Mouse (Mus musculus): ENCODE results near the gene Vrk3. TPM values are rescaled to one million over a fixed set of nuclear protein-coding genes. Genes with fewer than 3 reads are reported as not detected.
"Not testable (repeated sequence)": the region's sequence is repeated elsewhere in the genome, so short reads cannot be mapped to it uniquely, and the experiment has no call there.

The Vrk3 gene
- total RNA-seq (2021): 10 to 100 TPM; 24.7 to 28.3 TPM

- intact Hi-C loops (cut with DNase I): loop anchor here (2.0 kb wide), 1 partner anchor 68 kb away; the partner anchor contains the start of genes Atf5, Il4i1 and Nup62
- DNase-seq: peak; percentile 96 to 97
Measured at GRCm38 (mm10) chr7:44748101-44749044, at the start of gene Vrk3. Gene Vrk3 (plus strand): TSS chr7:44748413.

- DNase-seq: peak; percentile 44 to 51
Measured at GRCm38 (mm10) chr7:44701921-44702320, 46.3 kb upstream of the Vrk3 start.

GRCm38 (mm10) chr7:44702985-44703384 lies 45.2 kb upstream of the Vrk3 start:
- intact Hi-C loops (cut with DNase I): loop anchor here (5.0 kb wide), 3 partner anchors 36 to 181 kb away; partner anchors contain the start of gene Mybpc2
- no peak for DNase-seq

More at GRCm38 (mm10) chr7:44701921-44702320, 46.3 kb upstream of the Vrk3 start:
- intact Hi-C loops (cut with DNase I): loop anchor here (5.0 kb wide), 3 partner anchors 35 to 180 kb away; partner anchors contain the start of gene Mybpc2

DNA sequence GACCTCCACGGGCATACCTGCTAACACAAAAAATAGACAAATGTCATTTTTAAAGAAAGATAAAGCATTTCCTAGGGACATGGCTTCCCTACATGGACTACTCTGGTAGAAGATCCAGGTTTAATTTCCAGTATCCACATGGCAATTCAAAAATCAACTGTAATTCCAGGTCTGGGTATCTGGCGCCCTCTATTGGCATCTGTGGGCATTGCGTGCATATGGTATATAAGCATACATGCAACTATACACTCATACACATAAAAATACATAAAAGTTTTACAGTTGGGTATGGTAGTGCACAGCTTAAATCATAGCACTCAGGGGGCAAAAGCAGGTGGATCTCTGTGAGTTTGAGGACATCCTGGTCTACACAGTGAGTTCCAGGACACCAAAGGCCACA lies 43.9 kb upstream of the Vrk3 start:
- DNase-seq: peak; percentile 48 to 62
- intact Hi-C loops (cut with DNase I): loop anchor here (5.0 kb wide), 3 partner anchors 37 to 182 kb away; partner anchors contain the start of gene Mybpc2

GRCm38 (mm10) chr7:44705086-44705485 lies 43.1 kb upstream of the Vrk3 start:
- intact Hi-C loops (cut with DNase I): no loop called here
- no peak for DNase-seq

DNA sequence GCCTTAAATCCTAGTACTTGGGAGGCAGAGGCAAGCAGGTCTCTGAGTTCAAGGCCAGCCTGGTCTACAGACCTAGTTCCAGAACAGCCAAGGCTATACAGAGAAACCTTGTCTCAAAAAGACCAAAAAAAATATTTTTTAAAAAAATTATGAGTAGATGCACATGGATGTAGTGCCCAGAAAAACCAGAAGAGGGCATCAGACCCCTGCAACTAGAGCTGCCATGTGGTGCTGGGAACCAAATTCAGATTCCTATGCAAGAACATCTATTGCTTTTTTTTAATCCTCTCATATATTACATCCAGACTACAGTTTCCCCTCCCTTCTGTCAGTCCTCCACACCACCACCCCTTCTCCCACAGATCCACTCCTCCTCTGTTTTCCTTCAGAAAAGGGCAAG lies 41.9 kb upstream of the Vrk3 start:
- intact Hi-C loops (cut with DNase I): no loop called here
- no peak for DNase-seq

- intact Hi-C loops (cut with DNase I): no loop called here
- no peak for DNase-seq
Measured at GRCm38 (mm10) chr7:44707169-44707675, 41.0 kb upstream of the Vrk3 start.

GRCm38 (mm10) chr7:44708093-44708492 lies 40.1 kb upstream of the Vrk3 start:
- intact Hi-C loops (cut with DNase I); DNase-seq: not testable (repeated sequence)

DNA sequence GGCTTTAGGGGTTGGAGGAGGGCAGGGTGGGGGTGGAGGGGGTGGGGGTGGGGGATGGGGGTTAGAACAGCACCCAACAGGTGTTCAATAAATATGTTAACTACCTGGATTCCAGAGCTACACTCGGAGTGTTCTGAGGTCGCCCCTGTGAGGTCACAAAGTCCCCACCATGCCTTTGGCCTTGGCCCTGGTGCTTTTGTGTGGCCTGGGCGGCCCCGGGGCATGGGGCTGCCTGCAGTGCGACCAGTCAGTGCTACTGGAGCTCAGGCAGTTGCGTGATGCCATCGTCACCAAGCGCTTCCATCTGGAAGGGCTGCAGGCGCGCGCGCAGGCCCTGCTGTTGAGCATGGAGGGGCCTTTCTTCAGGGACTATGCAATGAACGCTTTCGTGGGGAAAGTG lies 39.6 kb upstream of the Vrk3 start, which contains the start of gene Izumo2:
Gene Izumo2, plus strand, starts transcription at position 169 of the 400 bp plus-strand sequence.
- no peak for DNase-seq
- intact Hi-C loops (cut with DNase I): no loop called here

DNA sequence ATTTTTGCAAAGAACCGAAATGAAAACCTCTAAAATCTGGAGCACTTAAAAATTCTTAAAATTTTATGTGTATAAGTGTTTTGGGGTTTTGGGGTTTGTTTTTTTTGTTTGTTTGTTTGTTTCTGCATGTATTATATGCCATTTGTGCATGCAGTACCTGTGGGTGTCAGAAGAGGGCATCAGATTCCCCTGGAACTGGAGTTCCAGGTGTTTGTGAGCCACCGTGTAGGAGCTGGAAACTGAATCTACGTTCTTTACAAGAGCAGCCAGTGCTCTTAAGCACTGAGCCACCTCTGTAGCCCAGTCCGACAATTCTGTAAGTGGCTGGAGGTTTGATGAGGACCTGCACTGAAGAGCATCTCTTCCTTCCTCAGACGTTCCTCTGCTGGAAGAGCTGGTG lies 38.3 kb upstream of the Vrk3 start:
- intact Hi-C loops (cut with DNase I): no loop called here
- no peak for DNase-seq

DNA sequence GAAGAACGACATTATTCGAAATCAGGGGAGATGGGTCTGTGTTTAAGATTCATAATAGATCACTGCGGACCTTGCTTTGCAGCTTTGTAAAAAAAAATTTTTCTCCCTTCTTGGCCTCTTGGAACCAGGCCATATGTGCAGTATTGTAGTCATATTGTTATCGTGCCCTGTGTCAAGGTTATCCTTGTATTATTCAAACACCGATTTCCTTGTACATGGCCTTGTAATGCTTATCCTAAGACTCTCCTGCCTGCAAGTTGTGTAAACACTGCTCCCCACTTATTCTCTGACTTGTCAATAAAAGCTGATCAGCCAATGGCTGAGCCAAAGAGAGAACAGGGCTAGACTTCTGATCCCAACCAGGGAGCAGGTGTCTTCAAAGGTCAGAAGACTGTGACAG lies 26.2 kb upstream of the Vrk3 start:
- intact Hi-C loops (cut with DNase I): loop anchor here (5.0 kb wide), 1 partner anchor 235 kb away; no protein-coding TSS in a partner anchor

GRCm38 (mm10) chr7:44724316-44724715 lies 23.9 kb upstream of the Vrk3 start:
- intact Hi-C loops (cut with DNase I): loop anchor here (5.0 kb wide), 1 partner anchor 233 kb away; no protein-coding TSS in a partner anchor
- peak in 1 of 2 experiments; percentile 10 for DNase-seq

More for the DNA sequence above, 26.2 kb upstream of the Vrk3 start:
- no peak for DNase-seq

DNA sequence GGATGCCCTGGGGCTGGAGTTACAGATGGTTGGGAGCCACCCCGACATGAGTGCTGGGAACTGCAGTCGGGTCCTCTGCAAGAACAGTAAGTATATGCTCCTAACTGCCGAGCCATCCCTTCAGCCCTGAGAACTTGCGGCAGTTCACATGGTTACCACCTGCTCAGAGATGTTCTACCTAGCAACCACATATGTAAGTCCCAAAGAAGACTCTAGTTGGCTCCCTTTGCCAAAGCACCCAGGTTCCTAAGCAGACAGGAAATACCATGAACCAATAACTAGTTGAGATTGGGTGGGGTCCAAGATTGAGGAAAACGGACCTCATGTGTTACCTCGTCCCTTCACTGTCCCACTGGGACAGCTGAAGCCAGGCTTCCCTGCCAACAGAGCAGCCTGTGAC lies 21.9 kb upstream of the Vrk3 start:
- intact Hi-C loops (cut with DNase I): loop anchor here (5.0 kb wide), 1 partner anchor 96 kb away; no protein-coding TSS in a partner anchor
- no peak for DNase-seq

- intact Hi-C loops (cut with DNase I): loop anchor here (5.0 kb wide), 1 partner anchor 95 kb away; no protein-coding TSS in a partner anchor
- DNase-seq: no peak
Measured at GRCm38 (mm10) chr7:44727151-44727550, 21.1 kb upstream of the Vrk3 start.

- intact Hi-C loops (cut with DNase I): loop anchor here (5.0 kb wide), 1 partner anchor 94 kb away; no protein-coding TSS in a partner anchor
- no peak for DNase-seq
Measured at GRCm38 (mm10) chr7:44728082-44728975, 19.9 kb upstream of the Vrk3 start.

GRCm38 (mm10) chr7:44733723-44734122 lies 14.5 kb upstream of the Vrk3 start:
- DNase-seq: no peak
- intact Hi-C loops (cut with DNase I): no loop called here

GRCm38 (mm10) chr7:44741361-44741760 lies 6.9 kb upstream of the Vrk3 start:
- no peak for DNase-seq
- intact Hi-C loops (cut with DNase I): no loop called here

DNA sequence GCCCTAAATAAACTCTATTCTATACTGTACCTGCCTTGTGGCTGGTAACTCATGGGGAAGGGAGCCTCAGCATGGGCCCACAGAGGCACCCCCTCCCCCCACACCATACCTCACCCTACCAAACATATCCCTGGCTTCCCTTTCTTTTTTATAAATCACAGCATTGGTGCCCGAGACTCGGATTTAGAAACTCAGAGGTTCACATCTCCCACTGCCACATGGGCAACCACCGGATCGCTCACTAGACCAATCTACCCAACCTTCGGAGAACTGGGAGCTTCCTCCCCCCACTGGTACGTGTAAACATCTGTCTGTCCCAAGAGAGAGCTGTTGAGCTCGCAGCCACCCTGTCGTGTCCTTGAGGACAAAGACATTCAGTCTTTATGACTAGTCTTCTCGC lies 3.9 kb upstream of the Vrk3 start:
- DNase-seq: no peak
- intact Hi-C loops (cut with DNase I): no loop called here

- intact Hi-C loops (cut with DNase I): no loop called here
Measured at GRCm38 (mm10) chr7:44745076-44745475, 3.1 kb upstream of the Vrk3 start.

DNA sequence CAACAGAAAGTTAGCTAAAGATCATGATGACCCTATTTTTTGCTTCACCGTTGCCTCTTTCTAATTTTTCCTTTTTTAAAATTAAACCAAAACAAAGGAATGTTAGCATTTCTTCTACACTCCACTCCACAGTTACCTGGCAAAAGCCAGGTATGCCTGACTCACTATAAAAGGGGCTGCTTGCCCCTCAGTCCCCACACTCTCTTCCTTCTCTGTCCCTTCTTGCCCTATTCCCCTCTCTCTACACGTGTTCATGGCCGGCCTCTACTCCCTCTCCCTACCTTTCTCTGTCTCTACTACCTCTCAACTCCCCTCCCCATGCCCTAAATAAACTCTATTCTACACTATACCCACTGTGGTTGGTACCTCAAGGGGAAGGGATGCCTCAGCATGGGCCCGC lies 1.1 kb upstream of the Vrk3 start:
- DNase-seq: no peak
- intact Hi-C loops (cut with DNase I): no loop called here

More at GRCm38 (mm10) chr7:44745076-44745475, 3.1 kb upstream of the Vrk3 start:
- peak; percentile 75 to 76 for DNase-seq
